Mouse (Mus musculus): ENCODE data around the gene Tbata.
A peak's percentile ranks its signal among the peaks of the same experiment; 100 is the strongest.

The Tbata gene

DNA sequence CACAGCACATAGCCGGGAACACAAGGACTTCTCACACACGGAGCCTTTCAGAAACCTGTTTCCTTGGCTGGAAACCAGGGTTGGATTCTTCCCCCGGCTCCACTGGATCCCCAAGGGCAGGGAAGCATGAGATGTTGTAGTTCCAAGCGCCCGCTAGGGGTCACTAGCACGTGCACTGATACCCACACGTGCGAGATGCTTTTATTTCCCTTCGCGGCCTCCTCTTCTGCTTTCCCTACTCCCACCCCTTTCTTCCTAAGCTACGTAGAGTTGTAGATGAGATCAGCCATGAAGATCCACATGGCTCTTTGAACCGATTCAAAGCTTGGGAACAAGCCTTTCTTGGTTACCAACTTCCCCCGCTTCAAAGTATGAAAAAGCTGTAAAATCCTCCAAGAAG is 40.0 kb downstream of the Tbata start:
- DNase-seq = peak; percentile 64 to 72

DNA sequence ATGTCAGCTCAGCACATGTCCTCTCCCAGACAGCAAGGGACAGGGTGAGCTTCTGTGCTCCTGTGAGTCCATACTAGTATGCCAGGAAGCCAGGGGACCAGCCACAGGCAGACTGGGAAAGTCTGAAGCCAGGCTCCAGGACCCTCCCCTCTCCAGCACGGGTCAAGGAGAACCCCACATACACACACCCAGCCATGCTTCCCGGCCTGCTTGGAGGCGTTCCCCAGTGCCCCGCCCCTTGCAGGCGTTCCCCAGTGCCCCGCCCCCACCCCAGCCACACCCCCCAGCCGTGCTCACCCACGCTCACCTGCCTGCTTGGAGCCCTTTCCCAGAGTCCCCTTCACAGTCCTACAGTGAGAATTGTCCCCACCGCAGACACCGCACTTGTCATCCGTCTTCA is 41.1 kb downstream of the Tbata start:
- DNase-seq = no peak

DNA sequence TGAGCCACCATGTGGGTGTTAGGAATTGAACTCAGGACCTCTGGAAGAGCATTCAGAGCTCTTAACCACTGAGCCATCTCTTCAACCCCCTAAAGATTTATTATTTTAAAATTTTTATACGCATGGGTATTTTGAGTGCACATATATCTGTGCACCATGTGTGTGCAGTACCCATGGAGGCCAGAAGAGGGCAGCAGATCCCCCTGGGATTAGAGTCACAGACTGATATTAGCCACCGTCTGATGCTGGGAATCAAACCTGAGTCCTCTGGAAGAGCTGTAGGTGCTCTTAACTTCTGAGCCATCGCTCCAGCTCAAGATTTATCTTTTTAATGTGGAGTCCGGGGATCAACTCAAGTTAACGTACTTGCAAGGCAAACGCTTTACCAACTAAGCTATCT is 43.9 kb downstream of the Tbata start:
- DNase-seq = peak in 1 of 2 experiments; percentile 18

DNA sequence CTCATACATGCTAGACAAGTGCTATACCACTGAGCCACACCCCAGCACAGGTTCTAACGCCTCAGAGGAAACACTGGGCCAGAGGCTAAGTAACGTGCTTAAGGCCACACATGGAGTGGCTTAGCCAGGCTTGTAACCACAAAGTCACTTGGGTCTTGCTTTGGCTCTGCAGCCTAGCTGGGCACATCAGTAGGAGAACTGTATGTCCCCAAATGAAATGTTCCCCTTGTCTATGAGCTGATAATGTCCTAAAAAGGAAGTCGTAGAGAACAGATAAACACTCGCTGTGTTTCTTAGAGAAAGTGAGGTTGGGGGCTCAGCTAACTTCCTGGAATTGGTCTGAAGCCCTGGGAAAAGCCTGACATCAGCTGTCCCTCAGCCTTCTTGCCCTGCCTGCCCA is 44.4 kb downstream of the Tbata start:
- peak; percentile 18 to 41 for DNase-seq

DNA sequence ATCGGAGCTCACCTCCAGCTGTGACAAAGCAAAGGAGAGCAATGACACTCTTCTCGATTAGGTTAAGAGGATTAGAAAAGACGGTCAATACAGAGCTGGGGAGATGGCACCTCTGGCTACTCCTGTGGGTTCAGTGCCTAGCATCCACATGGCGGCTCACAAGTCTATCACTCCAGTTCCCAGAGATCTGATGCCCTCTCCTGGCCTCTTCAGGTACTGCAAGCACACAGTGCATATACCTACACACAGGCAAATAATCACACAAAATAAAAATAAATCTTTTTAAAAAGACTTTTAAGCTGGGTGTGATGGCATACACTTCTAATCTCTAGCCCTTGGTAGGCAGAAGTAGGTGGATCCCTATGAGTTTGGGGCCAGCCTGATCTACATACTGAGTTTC is 47.6 kb downstream of the Tbata start:
- DNase-seq = no peak

DNA sequence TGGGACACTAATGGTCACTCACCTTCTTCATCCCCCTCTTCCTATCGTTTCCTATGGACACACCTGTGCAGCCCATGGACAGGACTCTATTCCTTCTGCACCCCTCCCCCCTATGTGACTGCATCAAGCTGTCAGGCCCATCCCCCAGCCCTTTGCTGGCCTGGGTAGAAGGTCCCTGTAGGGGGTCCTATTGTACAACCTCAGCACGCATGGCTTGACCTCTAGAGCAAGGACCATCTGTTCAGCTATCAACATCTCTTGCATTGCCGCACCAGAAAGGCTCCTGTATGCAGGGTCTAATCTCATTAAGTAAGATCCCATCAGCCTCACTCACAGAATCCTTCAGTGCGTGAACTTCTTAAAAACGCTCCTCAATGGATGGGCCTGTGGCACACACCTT is 53.9 kb downstream of the Tbata start:
- DNase-seq = no peak

DNA sequence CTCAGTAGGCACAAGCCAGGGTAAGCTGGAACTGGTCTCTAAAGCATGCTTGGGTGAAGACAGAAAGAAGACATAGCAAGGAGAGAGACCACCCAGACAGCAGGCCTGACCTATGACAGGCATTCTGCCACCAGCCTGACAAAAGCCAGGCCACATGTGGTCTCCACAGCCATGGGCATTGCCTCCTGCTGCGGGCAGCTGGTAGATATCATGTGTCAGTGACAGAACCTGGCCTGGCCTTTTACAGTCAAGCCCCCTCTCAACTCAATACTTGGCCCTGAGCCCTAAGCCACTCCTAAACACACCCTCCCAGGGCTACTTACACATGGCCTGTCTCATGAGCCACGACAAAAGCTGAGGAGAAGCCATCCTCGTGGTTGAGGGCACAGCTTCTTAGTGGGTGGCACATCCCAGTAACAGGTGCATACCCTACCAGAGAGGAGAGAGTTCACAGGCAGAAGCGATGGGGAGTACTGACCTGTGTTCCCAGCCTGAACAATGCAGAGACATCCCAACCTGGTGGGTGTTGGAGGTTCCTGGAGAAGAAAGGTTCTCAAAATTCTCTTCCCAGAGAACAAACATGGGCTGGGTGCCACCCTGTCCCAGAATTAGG is 55.1 kb downstream of the Tbata start:
- DNase-seq = peak in 1 of 2 experiments; percentile 33

DNA sequence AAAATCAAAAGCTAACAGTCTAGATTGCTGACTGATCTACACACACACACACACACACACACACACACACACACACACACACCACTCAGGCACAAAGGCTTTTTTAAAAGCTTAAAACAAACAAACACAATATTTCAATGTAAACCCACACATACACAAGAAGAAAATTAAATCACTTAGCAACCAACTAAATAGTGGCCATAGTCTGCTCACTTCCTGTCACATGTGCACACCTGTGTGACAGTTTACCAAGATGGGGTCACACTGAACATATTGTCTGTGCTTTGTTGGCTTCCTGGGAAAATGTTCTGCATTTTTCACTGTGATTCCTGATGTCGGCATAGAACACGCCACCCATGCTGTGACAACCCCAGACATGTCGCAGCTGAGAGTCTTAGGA is 60.0 kb downstream of the Tbata start:
- DNase-seq = no peak

DNA sequence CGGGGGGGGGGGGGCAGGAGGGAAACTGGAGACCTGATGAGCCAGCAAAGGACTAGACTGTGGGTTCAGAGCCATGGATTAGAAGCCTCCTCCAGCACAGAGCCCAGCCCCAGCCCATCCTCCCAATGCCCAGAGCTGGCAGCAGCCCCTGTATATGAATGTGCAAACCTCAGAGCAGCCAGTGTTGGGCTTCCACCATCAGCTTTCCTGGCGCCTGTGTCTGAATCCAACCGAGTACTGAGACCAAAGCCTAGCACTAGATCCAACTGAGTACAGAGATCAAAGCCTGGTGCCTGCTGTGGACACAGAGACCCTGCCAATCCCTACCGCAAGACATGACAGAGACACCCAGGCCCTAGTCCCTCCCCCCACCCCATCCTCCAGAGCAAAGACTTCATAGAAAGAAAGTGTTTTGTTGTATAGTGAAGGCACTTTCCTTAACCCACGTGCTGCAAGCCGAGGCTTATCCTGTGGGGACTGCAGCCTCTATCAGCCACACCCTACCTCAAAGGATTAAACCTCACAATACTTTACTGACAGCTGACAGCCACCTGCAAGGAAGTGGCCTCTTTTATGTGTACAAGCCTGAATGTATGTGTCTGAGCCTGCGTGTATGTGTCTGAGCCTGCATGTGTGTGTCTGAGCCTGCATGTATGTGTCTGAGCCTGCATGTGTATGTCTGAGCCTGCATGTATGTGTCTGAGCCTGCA is 61.3 kb downstream of the Tbata start:
- DNase-seq = peak; percentile 31 to 72

DNA sequence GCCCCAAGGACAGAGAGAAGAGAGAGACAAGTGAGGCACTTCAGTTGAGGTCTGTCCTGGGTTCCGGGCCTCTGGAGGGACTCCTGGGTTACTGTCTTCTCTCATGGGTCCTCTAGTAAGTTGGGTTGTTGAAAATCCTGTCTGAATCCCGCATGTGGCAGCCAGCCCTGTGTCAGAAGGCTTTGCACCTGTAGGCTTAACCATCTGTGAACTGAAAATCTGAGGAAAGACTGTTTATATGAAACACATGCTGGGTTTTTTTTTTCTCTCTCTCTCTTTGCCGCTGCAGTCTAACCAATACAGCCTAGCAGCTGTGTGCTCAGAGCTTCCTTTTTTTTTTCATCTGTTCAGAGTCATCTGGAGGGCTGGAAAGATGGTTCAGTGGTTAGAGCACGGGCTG is 62.6 kb downstream of the Tbata start:
- DNase-seq = no peak

DNA sequence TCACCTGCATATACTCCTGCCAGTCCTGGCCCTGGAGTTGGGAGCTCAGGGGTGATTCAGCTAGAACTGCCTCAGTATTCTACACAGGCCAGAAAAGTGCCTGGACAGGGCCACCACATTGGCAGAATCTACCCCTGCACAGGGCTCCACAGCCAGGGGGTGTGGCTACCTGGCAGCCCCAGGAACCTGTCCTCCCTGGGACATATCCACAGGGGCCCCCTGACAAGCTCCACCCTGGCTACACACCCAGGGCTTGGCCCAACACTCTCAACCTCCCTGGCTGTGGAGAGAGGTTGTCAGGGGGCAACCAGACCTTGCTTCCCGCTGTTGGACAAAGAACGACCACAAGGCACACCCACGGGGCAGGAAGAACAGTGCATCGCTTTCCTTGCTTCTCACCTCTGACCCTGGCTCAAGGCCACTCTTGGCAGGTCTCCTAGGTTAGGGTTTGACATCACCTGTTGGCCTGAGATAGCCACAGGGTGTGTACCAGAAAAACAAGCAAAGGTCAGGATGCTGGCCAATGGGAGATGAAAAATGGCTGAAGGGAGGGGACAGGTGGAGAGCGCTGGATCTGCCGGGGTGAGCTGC is 64.0 kb downstream of the Tbata start:
- DNase-seq = peak in 1 of 2 experiments; percentile 17

DNA sequence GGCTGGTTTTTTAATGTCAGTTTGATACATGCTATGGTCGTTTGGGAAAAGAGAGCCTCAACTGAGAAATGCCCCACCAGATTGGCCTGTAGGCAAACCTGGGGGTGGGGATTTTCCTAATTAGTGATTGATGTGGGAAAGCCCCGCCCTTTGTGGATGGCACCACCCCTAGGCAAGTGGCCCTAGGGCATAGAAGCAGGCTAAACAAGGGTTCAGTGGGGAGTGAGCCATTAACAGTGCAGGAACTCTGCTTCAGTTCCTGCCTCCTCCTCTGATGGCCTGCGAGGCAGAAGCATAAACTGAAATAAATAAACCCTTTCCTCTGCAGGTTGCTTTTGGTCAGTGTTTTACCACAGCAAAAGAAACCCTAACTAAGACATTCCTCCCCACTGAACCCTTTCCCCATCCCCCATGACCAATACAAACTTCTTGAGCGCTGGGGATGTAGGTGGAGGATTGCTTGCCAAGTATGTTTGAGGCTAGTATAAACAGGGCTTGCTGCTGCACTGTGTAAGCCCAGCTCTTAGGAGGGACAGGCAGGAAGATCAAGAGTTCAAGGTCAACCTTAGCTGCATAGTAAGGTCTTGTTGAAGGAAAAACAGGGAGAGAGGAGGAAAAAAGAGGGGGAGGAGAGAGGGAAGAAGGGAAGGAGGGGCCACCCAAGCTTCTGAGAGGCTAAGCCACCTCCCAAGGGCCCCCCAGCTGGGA is 65.1 kb downstream of the Tbata start:
- no peak for DNase-seq

DNA sequence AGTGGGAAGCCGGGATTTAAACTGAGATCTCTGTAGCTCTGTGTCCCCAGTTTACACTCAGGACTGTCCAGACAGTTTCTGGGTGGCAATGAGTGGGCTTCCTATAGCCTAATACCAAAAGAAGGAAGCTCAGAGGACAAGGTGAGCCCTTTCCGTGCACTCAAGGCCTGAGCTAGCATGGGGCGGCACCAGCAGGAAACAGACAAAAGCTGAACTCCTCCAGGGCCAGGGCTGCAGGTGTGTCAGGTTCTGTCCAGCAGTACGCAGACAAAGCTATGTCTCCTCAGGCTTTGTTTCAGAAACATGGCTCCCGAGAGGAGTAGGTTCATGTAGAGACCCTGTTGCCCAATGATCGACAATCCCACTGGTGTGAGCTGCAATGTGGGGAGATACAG is 65.6 kb downstream of the Tbata start:
- no peak for DNase-seq

Data from lung, postnatal 4 days (tissue).